Mouse (Mus musculus): ENCODE data around the gene Rrh. TPM values are rescaled to one million over a fixed set of nuclear protein-coding genes. Genes with fewer than 3 reads are reported as not detected.

Gene Rrh
- polyA plus RNA-seq (2012; rRNA removed) = 0.08 and 0.09 TPM in 2 replicates

GRCm38 (mm10) chr3:129822206-129822775, at the start of gene Rrh:
Gene Rrh (minus strand): TSS chr3:129822587.
- DNase-seq = no peak
- no peak within 1 kb of the TSS for H3K4me3 ChIP-seq (ENCODE audit: control insufficient read depth, insufficient read depth, low read length)
- no peaks in the 10 kb centered on the region for H3K27me3 ChIP-seq (ENCODE audit: control insufficient read depth, insufficient read depth, low read length)
- WGBS = 98% methylated on average over 11 of the region's 11 CpGs
- no peaks in the 10 kb centered on the region for H3K4me1 ChIP-seq (replicated peaks; ENCODE audit: control insufficient read depth, insufficient read depth, low read length)
- peaks cover 15% of the 10 kb centered on the region; the same call in 1 of the 2 replicates for H3K36me3 ChIP-seq (ENCODE audit: control insufficient read depth, insufficient read depth, low read length)
- no peak for TF ChIP-seq POLR2A (IDR thresholded peaks at IDR 0.05; ENCODE audit: control insufficient read depth, extremely low read depth, insufficient read depth, low read length, poor library complexity)
- TF ChIP-seq CTCF (IDR thresholded peaks at IDR 0.05; ENCODE audit: borderline replicate concordance, control insufficient read depth, extremely low read depth, insufficient read depth, low read length, poor library complexity) = no peak
- no peak within 1 kb of the TSS for H3K27ac ChIP-seq (ENCODE audit: control insufficient read depth, insufficient read depth, low read length)

GRCm38 (mm10) chr3:129863698-129864097, 41.3 kb upstream of the Rrh start:
- TF ChIP-seq CTCF (IDR thresholded peaks at IDR 0.05; ENCODE audit: borderline replicate concordance, control insufficient read depth, extremely low read depth, insufficient read depth, low read length, poor library complexity) = peak; percentile 77; the same call in 1 of the 2 replicates
- no peak for TF ChIP-seq POLR2A (IDR thresholded peaks at IDR 0.05; ENCODE audit: control insufficient read depth, extremely low read depth, insufficient read depth, low read length, poor library complexity)
- H3K4me3 ChIP-seq (ENCODE audit: control insufficient read depth, insufficient read depth, low read length) = no peak overlapping the region
- no peaks in the 10 kb centered on the region for H3K27me3 ChIP-seq (ENCODE audit: control insufficient read depth, insufficient read depth, low read length)
- no peaks in the 10 kb centered on the region for H3K4me1 ChIP-seq (replicated peaks; ENCODE audit: control insufficient read depth, insufficient read depth, low read length)
- no peak overlapping the region for H3K27ac ChIP-seq (ENCODE audit: control insufficient read depth, insufficient read depth, low read length)
- peak; percentile 51 for DNase-seq
- no peaks in the 10 kb centered on the region for H3K36me3 ChIP-seq (ENCODE audit: control insufficient read depth, insufficient read depth, low read length)
- 62% methylated on average over 14 of the region's 14 CpGs for WGBS

GRCm38 (mm10) chr3:129862592-129862991, 40.2 kb upstream of the Rrh start:
- Histone ChIP-seq H3K27me3 (ENCODE audit: control insufficient read depth, insufficient read depth, low read length) (no peaks in the 10 kb centered on the region), H3K4me1 (replicated peaks; ENCODE audit: control insufficient read depth, insufficient read depth, low read length) (no peaks in the 10 kb centered on the region), H3K4me3 (ENCODE audit: control insufficient read depth, insufficient read depth, low read length) (no peak overlapping the region), H3K27ac (ENCODE audit: control insufficient read depth, insufficient read depth, low read length) (no peak overlapping the region), H3K36me3 (ENCODE audit: control insufficient read depth, insufficient read depth, low read length) (no peaks in the 10 kb centered on the region)
- DNase-seq = no peak
- TF ChIP-seq CTCF (IDR thresholded peaks at IDR 0.05; ENCODE audit: borderline replicate concordance, control insufficient read depth, extremely low read depth, insufficient read depth, low read length, poor library complexity) (no peak), POLR2A (IDR thresholded peaks at IDR 0.05; ENCODE audit: control insufficient read depth, extremely low read depth, insufficient read depth, low read length, poor library complexity) (no peak)
- 60% methylated on average over 2 of the region's 2 CpGs for WGBS

DNA sequence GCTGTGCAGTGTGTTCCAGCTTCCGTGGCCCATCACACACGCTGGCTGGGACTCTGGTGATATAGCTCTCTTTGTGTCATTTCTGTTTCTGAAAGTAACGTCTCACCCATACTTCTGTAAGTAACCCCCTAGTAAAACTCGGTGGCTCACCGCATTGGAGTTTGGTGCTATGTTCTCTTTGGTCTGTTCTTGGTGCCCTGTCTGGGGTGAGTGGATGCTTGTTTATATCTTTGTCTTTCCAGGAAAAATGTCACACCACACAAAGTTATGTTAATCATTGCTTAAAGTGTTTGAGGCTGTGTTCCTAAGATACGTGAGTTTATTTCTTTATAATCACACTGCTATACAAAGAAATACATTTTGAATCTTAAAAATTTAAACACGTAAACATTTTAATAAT, 24.5 kb upstream of the Rrh start:
- no peaks in the 10 kb centered on the region for H3K27me3 ChIP-seq (ENCODE audit: control insufficient read depth, insufficient read depth, low read length)
- no peaks in the 10 kb centered on the region for H3K4me1 ChIP-seq (replicated peaks; ENCODE audit: control insufficient read depth, insufficient read depth, low read length)
- H3K36me3 ChIP-seq (ENCODE audit: control insufficient read depth, insufficient read depth, low read length) = no peaks in the 10 kb centered on the region
- no peak overlapping the region for H3K4me3 ChIP-seq (ENCODE audit: control insufficient read depth, insufficient read depth, low read length)
- DNase-seq = no peak
- TF ChIP-seq POLR2A (IDR thresholded peaks at IDR 0.05; ENCODE audit: control insufficient read depth, extremely low read depth, insufficient read depth, low read length, poor library complexity) = no peak
- H3K27ac ChIP-seq (ENCODE audit: control insufficient read depth, insufficient read depth, low read length) = no peak overlapping the region
- 88% methylated on average over 7 of the region's 7 CpGs for WGBS

DNA sequence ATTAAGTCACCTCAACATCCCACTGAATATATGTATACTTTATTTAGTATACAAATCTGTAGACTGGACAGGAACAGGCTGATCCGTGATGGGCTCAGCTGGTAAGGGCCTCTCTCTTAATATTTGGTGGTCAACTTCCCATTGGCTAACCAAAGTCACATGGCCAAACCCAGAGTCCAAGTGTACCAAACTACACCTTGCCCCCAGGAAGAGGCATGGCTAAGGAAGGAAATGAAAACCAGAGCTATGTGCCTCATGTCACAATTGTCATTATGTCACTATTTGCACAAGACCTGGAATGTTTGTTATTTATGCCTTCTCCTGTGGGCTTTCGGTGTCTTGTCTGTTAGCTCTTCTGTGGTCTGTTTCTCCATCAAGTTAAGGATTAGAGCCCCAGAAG, 23.5 kb upstream of the Rrh start:
- Histone ChIP-seq H3K27me3 (ENCODE audit: control insufficient read depth, insufficient read depth, low read length) (no peaks in the 10 kb centered on the region), H3K36me3 (ENCODE audit: control insufficient read depth, insufficient read depth, low read length) (no peaks in the 10 kb centered on the region), H3K27ac (ENCODE audit: control insufficient read depth, insufficient read depth, low read length) (no peak overlapping the region), H3K4me1 (replicated peaks; ENCODE audit: control insufficient read depth, insufficient read depth, low read length) (no peaks in the 10 kb centered on the region), H3K4me3 (ENCODE audit: control insufficient read depth, insufficient read depth, low read length) (no peak overlapping the region)
- no peak for TF ChIP-seq CTCF (IDR thresholded peaks at IDR 0.05; ENCODE audit: borderline replicate concordance, control insufficient read depth, extremely low read depth, insufficient read depth, low read length, poor library complexity)
- TF ChIP-seq POLR2A (IDR thresholded peaks at IDR 0.05; ENCODE audit: control insufficient read depth, extremely low read depth, insufficient read depth, low read length, poor library complexity) = no peak
- no peak for DNase-seq
- WGBS = 64% methylated on average over 2 of the region's 2 CpGs

GRCm38 (mm10) chr3:129838017-129838416, 15.6 kb upstream of the Rrh start:
- TF ChIP-seq POLR2A (IDR thresholded peaks at IDR 0.05; ENCODE audit: control insufficient read depth, extremely low read depth, insufficient read depth, low read length, poor library complexity) (no peak), CTCF (IDR thresholded peaks at IDR 0.05; ENCODE audit: borderline replicate concordance, control insufficient read depth, extremely low read depth, insufficient read depth, low read length, poor library complexity) (no peak)
- H3K4me3 ChIP-seq (ENCODE audit: control insufficient read depth, insufficient read depth, low read length) = no peak overlapping the region
- no peaks in the 10 kb centered on the region for H3K4me1 ChIP-seq (replicated peaks; ENCODE audit: control insufficient read depth, insufficient read depth, low read length)
- WGBS = 67% methylated on average over 7 of the region's 7 CpGs
- H3K36me3 ChIP-seq (ENCODE audit: control insufficient read depth, insufficient read depth, low read length) = no peaks in the 10 kb centered on the region
- DNase-seq = no peak
- no peaks in the 10 kb centered on the region for H3K27me3 ChIP-seq (ENCODE audit: control insufficient read depth, insufficient read depth, low read length)
- H3K27ac ChIP-seq (ENCODE audit: control insufficient read depth, insufficient read depth, low read length) = no peak overlapping the region

DNA sequence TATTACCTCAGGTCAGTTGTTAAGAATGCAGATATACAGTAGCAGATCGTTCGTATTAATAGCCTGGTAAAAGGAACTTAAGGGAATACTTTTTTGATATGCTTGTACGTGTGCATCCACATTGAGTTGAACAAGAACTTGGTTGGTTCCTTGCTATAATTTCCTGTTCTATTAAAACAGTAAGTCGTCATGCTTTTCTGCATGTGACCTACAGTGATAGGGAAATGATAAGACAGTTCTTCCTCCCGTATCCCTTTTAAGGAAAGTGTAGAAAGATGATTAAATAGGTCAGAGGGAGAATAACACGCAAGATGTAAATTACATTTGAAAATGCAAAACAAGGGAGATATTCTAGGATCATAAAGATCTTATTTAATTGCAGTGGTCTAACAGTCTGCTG, 14.6 kb upstream of the Rrh start:
- Histone ChIP-seq H3K27ac (ENCODE audit: control insufficient read depth, insufficient read depth, low read length) (no peak overlapping the region), H3K4me1 (replicated peaks; ENCODE audit: control insufficient read depth, insufficient read depth, low read length) (no peaks in the 10 kb centered on the region)
- 83% methylated on average over 6 of the region's 6 CpGs for WGBS

More for the DNA sequence above, 14.6 kb upstream of the Rrh start:
- no peak for DNase-seq
- H3K36me3 ChIP-seq (ENCODE audit: control insufficient read depth, insufficient read depth, low read length) = no peaks in the 10 kb centered on the region
- TF ChIP-seq POLR2A (IDR thresholded peaks at IDR 0.05; ENCODE audit: control insufficient read depth, extremely low read depth, insufficient read depth, low read length, poor library complexity) (no peak), CTCF (IDR thresholded peaks at IDR 0.05; ENCODE audit: borderline replicate concordance, control insufficient read depth, extremely low read depth, insufficient read depth, low read length, poor library complexity) (no peak)
- no peaks in the 10 kb centered on the region for H3K27me3 ChIP-seq (ENCODE audit: control insufficient read depth, insufficient read depth, low read length)
- no peak overlapping the region for H3K4me3 ChIP-seq (ENCODE audit: control insufficient read depth, insufficient read depth, low read length)

Measured in thymus, adult 2 months (tissue).